Mouse (Mus musculus) layer of hippocampus, adult 8-10 months (tissue): ENCODE measurements around the gene Polr3h. TPM values are rescaled to one million over a fixed set of nuclear protein-coding genes. Genes with fewer than 3 reads are reported as not detected.

Source experiments
- DNase-seq, 2 experiments: peaks; one replicate each; pipeline ENCODE4 v3.0.0; 2022; ENCODE audit warnings: low spot score in 2 of 2
- total RNA-seq, 4 experiments: library from RNA; stranded (reverse); gene quantifications; 2 replicates each; pipeline ENCODE4 v1.2.4; 2022

Polr3h gene
- total RNA-seq, 4 experiments from 2014 or later: 39.5 to 50.1 (median 47.8) TPM

- DNase-seq: peak; percentile 98 to 99
These were observed 53.5 kb downstream of the Polr3h start, which contains the start of gene Aco2 for GRCm38 (mm10) chr15:81872262-81873136. Aco2 (plus strand) TSS chr15:81872309.

DNA sequence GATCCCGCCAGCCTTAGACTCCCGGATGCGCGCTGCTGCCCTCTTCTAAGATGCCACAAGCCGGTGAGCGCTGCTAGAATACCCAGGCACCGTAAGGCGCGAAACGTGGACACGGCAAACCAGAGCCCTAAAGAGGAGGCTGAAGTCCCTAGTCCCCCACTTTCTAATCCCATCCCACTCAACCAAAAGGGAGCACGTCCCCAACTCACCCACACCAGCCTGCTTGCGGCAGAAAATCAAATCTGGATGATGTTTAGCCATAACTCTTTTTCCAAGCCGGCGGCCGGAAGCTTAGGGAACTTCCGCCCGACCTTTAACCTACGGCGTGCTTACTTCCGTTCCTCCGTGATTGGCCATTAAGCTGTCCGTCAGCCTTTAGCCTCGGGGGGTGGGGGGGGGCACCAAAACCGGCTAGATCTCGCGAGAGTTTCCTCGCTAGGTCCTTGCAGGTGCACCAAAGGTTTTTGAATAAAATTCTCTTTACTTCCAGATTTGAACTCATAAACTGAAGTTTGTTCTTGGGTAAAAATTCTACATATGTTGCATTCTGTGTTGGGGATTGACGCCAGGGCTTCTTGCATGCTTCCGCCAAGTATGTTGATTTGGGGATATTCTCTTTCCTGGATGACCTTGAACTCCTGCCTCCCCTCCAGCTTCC lies 54.3 kb downstream of the Polr3h start, which contains the start of gene Phf5a:
Gene Phf5a, minus strand, starts transcription at position 308 of the 658 bp plus-strand sequence.
- DNase-seq: peak; percentile 79 to 83

DNA sequence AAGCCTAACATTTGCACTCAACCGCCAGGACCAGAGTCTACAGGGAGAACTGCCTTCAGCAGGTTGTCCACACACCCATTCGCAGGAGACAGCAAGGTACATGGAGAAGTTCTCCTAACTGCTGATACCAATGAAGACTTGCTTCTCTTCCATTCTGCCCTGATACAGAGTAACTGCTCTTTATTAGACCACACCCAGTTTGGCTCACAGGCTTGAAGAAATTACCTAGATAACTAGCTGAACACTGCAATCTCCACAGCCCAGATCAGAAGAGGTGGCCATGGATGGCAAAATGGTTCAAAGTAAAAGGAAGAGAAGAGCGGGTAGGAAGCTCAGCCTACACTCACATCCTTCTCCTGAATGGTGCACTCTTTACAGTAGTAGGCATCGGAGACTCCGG lies 56.1 kb downstream of the Polr3h start:
- DNase-seq: no peak

- no peak for DNase-seq
These were observed 61.8 kb downstream of the Polr3h start for GRCm38 (mm10) chr15:81864238-81864637.

DNA sequence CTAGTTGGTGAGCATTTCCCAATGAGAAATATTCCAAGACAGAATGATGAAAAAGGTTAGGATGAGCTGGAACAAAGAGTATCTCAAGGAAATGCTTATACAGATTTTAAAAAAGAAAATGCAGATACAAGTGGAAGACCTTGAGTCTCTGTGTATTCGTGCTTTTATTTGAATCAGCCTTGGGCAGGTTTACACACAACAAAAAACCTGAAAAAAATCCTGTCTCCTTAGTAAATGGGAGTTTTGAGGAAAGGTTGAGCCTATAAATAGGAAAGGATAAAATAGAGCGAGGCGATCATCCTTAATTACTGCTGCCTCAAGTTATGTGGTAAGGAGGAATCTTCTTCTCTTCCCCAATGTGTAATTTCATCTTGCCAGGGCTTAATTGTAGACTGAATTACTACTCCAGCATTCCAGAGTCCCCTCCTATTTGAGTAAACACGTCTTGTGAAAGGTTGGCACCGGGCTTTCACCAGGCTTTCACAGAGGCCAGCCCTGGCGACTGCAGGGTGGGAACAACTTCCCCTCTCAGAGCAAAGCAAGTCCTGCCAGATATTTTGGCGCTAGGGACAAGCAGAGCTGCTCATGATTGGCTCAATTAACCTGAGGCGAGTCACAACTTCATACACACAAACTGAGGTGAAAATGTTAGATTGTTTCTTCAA lies 65.4 kb downstream of the Polr3h start:
- DNase-seq: no peak

GRCm38 (mm10) chr15:81859330-81860255 lies 66.4 kb downstream of the Polr3h start:
- peak; percentile 90 to 96 for DNase-seq

DNA sequence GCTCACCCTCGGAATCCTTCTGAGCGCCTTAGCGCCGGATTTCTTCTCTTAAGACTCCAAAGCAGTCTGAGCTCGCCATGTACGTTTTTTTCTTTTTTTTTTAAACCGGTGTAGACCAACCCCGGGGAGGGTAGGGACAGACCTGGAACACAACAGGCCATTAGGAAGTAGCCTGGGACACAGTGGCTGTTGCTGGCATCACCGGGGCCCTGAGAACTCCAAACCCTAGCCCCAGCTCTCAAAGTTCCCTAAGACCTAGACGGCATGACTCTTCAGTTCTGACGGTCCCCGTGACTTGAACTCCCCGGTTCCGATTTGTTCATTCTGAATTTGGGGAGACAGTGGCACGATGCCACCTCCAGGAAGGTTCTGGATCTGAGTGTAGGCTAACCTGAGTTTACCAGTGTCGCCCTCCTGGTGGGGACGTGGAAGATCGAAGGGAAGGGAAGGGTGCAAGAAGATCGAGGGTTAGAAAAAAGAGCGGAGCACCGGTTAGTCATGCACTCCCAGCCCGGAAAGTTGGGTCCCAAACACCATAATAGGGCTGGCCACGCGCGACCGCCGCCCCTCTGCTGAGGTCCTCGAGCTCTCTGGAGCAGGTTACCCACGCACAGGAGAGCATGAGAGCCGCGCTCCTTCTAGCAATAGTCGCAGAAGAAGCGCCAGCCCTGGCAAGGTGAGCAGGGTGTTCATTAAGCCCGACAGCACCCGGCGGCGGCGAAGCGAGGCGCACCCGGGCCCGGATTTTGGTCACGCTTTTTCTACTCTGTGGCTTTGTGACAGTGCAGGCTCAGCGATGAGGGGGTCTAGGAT lies 67.3 kb downstream of the Polr3h start, which contains the start of gene Tob2:
Gene Tob2, minus strand, starts transcription at position 280 of the 813 bp plus-strand sequence.
- DNase-seq: peak; percentile 75 to 77

DNA sequence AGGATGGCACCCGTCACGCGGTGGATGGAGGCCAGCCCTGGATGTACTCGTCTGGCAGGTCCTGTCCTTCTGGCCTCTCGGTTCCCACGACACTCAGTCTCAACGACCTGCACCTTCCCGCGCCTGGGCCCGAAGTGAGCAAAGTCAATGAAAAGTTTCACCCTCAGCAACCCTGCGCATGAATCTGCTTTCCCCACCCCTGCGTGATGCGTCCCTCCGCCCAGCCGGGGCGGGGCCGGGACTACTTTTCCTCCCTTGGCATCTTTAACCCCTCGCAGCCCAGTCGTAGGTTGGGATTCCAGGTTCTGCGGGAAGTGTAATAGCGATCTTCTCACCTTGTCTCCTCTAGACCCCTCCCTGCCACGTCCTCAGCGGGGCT lies 67.9 kb downstream of the Polr3h start:
- peak; percentile 87 to 93 for DNase-seq

DNA sequence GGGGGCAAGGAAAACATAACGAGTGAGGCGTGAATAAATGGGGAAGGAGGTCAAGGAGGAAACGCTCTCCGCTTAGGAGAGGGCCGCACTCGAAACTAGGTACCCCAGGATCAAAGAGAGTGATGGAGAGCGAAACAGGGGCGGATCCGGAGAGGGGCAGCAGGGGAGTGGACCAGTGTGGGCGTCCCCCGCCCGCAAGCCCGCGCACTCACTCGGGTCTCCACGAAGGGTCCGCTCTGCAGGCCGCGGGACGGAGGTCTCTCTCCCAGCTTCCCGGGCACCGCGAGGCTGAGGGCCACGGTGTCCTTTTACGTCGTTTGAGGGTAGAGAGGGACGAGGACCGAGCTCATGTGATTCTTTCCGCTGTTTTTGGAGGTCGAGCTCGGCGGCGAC lies 68.3 kb downstream of the Polr3h start:
- DNase-seq: no peak

- no peak for DNase-seq
These were observed 68.9 kb downstream of the Polr3h start for GRCm38 (mm10) chr15:81856938-81857723.

DNA sequence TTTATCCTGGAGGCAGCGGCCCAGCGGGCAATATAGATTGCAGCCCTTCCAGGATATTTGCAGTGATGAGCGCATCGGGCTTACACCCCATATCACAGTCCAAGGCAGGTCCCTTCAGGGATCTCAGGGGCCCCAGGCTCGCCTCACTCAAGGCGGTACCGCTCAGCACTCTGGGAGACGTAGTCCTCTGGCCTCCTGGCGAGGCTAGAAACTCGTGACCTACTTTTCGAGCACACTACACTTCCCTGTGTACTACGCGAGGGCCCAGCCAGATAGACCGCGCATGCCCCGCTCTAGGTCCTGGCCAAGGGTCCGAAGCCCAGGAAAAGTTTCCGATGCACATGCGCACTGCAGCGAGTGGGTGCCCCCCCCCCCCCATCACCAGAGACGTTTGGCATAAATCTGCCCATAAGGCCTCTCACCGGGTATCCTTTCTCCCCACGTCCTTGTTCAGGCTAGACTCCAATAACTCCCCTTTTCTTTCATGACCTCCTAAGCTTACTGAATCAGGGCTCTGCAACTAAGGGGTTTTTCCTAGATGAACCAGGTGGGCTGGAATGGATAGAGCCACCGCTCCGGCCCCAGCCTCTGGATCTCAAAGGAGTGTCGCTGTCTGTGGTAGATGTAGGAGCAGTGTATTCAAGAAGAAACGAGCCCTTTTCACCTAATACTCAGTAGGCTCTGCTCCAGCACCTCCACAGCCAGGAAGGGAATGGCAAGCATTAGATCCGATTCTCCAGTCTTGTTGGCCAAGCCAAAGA lies 69.8 kb downstream of the Polr3h start:
- peak; percentile 84 to 88 for DNase-seq

DNA sequence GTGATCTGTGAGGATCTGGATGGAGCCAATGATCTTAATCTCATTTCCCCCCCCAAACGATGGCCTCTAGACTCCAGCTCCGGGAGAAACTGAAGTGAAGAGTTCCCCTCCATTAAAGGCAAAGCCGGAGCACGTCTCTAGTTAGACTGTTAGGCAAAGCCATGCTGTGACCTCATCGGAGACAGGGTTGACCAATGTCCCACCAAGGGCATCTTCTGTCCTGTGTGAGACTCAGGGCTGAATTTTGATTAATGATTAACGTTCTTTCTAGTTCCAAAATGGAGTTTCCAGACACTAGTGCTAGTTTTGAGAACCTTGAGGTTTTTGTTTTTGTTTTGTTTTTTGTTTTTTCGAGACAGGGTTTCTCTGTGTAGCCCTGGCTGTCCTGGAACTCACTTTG lies 73.0 kb downstream of the Polr3h start:
- DNase-seq: no peak

DNA sequence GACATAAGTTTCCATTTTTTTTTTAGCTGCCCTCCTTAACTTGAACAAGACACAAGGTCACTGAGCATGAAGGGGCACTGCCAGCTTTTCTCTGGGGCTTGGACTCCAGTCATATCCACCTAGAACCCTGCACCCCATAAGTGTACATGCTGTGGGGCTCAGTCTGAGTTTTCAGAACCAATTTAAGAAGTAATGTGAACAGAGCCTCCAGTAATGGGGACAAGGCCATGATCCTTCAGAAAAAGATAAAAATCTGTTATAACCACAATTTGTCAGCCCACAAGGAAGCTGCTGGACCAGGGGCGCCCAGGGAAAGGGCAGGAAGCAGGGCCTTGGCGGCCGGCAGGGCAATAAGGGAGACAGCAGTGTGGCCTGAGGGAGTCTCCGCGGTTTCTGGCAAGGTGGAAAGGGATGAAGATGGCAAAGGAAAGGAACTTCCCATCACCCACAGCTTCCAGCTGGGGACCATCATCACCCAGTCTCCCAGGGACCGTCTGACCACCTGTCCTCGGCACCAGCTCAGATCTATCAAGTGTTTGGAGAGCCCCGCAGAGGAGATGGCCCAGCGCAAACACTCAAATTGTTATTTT lies 73.5 kb downstream of the Polr3h start:
- no peak for DNase-seq

DNA sequence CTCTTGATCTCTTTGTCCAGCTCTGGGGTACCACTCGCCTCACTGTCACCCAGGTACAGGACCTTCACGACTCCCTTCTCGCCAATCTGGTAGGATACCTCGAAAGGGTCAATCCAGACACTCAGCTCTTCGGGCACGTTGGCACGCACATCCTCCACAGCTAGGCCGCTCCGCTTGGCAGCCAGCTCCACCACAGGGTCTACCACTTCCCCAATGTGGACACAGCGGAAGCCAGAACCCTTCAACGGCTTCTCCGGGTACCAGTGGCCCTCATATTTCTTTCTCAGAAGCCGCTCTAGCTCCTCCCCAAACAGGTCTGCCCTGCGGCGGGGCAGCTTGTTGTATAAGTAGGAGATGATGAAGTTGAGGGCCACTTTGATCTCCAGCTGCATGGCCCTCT lies 74.7 kb downstream of the Polr3h start:
- DNase-seq: no peak

DNA sequence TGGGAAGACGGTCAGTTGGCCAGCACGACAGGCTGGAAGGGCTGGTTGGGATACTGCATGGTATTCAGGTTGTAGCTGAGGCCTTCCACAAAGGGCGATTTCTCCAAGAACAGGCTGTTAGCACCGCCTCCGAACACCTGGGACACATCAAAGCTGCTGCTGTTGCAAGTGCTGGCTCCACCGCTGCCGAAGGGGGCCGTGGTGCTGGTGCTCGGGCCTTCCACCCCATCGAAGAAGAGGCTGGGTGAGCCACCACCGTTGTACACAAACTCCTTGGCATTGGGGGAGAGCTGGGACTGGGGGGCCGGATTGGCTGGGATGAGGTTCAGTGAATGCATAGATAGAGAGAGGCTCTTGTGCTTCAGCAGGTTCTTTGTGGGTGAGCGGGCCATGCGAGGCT lies 75.3 kb downstream of the Polr3h start:
- no peak for DNase-seq

- no peak for DNase-seq
These were observed 76.9 kb downstream of the Polr3h start for GRCm38 (mm10) chr15:81849104-81849503.

DNA sequence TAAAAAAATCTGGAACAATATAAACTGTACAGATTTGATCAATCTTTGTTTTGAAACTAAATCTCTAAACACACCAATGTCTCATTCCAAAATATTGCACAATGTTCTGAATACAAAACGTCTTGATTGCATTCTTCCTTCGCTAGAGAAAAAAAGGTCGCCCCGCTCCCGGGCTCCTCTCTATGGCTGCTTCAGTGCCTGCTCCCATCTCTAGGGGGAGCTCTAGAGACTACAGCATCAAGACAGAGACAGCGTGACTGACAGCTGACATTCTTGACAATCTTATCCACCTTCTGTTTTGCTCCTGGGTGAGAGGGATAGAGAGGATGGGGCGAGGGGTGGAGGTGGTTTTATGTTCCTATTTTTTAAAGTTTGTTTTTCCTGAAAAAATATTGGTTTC lies 77.7 kb downstream of the Polr3h start:
- peak in 1 of 2 experiments; percentile 55 for DNase-seq

- no peak for DNase-seq
These were observed 78.2 kb downstream of the Polr3h start for GRCm38 (mm10) chr15:81847861-81848260.
